Mouse (Mus musculus): ENCODE measurements around the gene Phyhipl.

Gene Phyhipl

DNA sequence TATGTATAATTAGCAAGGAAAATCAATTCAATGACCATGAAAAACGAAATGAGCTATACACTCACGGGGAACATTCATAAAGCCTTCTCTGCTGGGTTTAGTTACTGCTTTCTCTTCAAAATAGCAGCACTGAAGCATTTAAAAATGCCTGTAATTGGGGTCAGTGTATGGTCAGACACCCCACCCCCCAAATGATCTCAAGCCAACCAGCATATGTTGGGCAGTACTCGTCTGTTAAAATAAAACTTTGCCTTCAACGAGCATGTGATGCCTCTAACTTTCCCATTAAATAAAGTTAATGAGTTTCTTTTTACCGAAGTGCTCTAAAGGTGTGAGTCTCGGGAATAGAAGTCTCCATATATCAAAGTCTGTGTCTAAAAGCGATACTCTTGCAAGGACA is at the start of gene Phyhipl:
Gene Phyhipl (minus strand): TSS at position 138 of the 400 bp plus-strand sequence.
- no peak for DNase-seq (ENCODE audit: low read depth in 1 of 2, low spot score in 2 of 2)

DNA sequence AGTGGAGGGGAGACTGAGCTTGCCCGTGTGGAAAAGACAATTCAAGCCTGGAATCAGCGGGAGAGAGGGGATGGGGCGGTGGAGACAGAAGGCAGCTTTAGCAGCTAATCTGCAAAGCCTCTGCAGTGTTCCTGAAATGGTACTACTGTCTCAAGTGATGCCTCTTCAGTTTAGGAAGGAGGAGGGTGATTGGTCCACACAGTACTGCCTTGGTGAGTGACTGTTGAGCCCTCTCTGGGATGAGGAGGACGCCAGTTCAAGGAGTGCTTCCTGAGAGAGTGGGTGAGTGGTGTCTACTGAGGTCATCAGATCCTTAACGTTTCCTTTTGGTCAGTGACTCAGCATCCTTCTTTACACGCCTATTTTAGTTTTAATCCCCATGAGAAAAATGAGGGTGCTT is 47.4 kb upstream of the Phyhipl start:
- no peak for DNase-seq (ENCODE audit: low read depth in 1 of 2, low spot score in 2 of 2)

DNA sequence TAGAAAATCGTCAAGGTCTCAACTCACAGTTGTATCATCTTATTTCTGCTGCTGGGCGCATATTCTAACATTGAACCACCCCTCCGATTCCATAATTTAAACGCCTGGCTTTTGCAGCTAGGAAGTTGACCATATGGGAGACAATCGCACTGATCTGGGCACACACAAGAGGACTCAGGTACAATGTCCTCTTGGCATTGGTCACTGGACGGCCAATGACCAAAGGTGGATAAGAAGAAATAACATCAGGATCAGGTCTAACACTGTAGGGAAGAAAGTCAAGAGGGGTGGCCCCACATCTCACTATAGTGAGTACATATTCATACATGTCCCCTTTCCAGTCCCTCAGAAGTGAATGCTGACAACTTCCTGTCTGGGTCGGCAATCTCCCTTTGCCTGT is 43.8 kb upstream of the Phyhipl start:
- no peak for DNase-seq (ENCODE audit: low read depth in 1 of 2, low spot score in 2 of 2)

DNA sequence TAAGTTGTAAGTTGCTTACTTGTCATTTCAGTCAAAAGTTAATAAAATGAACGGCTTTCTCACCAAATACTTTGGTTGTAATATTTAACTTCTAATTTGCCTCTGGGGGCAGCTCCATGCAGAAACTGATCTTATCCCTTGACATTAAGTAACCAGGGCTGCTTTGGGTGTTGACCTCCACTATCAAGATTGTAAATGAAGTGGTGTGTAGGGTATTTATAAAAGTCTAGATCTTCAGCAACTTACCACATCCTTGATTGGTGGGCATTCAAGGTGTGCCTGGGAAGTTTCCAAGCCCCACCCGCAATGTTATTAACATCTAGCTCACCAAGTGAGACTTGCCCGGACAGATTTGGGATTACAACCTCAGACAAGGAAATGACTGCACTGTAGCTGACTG is 42.2 kb upstream of the Phyhipl start:
- DNase-seq (ENCODE audit: low read depth in 1 of 2, low spot score in 2 of 2), result no peak

DNA sequence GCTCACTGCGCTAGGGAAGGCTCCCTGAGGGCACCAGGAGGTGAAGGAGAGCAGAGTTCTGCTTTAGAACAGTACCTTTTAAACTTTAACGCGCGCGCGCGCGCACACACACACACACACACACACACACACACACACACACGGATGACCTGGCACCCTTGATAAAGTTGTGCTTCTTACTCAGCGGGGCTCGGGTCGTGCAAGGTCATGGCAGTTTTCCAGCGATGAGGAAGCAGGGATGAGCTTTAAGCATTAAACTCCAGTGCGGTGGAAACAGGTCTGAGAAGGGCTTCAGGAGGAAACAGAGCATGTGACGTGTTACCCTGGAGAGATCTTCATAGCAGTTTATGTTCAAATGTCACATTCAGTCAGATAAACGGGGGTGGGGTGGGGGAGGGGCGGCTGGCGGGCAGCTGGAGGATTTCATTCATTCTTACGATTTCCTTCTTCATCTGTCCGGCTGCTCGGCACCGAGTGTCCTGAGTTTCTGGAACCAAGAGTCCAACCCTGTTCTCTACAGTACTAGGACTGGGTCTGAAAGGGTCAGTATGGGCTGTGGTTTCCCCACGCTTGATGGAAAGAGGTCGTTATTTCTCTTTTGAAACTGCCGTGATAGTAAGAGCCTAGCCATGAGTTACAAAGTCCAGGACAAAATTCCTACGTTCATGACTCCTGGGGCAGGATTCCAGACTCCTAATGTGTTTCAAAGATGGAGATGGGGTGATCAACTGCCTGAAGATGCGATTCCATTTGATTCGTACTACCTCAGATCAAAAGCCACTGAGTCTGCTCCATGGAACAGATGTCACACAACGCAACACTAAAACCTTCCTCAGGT is 41.2 kb upstream of the Phyhipl start:
- DNase-seq (ENCODE audit: low read depth in 1 of 2, low spot score in 2 of 2), result no peak

DNA sequence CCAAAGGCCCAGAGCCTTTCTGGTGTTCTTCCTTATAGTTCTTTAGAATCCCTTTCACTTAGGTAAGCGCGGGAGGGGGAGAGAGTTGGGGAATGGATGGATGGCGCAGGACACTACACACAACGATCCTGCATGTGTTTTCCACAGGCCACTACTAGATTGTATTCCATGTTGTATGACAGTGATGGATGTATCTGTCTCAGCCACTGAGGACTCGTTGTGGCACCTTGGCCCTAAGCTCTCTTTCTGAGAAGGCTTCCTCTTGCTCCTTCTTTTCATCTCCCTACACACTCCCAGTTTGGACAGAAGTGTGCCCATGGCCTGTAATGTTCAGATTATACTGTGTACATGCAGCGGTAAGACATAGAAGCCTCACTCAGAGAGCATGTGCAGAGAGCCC is 33.6 kb upstream of the Phyhipl start:
- no peak for DNase-seq (ENCODE audit: low read depth in 1 of 2, low spot score in 2 of 2)

DNA sequence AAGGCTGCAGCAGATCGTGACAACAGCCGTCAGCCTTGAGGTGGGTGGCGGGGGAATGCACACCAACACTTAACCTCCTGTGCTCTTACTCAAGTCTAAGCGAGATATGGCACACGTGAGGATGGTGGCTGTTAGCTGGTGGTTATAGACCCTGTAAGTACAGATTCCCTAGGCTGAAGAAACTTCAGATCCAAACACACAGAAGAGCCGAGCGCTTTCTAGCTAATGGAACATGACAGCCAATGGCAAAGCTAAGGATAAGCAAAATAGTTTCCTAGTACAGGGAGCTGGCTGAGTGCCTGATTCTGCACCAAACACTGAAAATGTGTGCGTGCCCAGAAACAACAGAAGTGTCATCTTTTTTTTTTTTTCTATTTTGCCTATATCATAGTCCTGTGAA is 33.1 kb upstream of the Phyhipl start:
- no peak for DNase-seq (ENCODE audit: low read depth in 1 of 2, low spot score in 2 of 2)

DNA sequence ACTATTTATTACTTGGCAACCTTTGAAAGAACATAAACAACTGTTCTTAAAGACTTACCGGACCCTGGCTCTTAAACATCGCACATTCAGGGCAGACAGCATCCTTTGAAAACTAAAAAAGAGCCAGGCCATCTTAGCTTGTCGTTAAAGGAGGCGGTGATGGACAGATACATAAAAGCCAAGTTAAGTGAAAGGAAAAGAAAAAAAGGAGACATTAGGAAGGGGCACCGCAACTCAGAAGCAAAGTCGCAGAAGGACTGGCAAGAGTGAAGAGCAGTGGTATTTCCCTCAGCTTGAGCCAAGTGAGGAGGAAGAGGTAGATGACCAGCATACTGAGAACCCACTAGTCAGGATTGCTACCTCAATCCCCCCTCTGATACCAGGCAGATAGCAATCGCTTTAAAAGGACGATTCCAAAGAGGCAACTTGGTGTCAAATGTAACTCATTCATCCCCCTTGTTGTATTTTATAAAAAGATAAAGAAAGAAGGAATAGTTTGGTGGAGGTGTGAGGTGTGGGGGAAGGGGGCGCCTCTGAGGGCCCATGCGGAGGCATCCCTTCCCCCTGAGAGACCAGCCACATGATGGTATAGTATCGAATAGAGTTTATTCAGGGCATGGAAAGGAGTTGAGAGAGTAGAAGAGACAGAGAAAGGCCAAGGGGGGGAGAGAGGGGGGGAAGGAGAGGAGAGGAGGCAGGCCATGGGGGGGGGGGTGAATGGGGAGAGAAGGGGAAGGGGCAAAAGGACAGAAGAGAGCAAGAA is 31.4 kb upstream of the Phyhipl start:
- DNase-seq (ENCODE audit: low read depth in 1 of 2, low spot score in 2 of 2), result no peak

DNA sequence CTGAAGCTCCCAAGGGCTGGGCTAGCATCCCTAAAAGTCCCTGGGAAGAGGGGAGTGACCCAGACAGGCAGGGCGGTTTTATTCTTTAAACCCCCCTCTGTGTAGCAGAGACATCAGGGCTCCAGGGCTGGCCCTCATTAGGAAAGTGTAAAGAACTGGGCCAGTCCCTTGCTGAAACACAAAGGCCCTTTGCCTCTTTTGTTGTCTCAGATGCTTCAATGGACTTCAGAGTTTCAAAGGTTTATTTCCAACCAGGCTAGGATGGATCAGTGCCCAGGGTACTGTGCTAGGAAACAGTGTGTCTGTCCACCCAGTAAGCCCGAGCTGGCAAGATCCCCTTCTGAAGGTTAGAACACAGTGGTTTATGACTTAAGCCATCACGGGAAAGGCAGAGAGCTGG is 30.7 kb upstream of the Phyhipl start:
- no peak for DNase-seq (ENCODE audit: low read depth in 1 of 2, low spot score in 2 of 2)

DNA sequence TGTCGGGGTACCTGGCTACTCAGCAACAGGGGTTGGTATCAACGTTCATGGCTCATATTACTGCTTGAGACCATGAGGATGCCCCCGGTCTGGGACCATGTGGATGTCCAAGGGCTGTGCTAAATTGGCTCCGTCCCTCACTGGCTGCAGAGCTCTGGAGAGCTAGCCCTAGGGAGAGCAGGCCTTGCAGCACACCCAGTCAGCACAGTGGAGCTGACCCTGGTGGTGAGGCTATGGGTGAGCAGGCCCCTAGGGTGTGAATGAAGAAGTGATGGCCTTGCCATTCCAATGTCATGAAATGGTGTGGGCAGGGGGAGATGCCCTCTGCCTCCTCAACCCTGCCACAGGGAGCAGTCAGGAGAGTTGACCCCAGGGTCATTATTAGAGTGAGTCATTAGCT is 27.7 kb upstream of the Phyhipl start:
- DNase-seq (ENCODE audit: low read depth in 1 of 2, low spot score in 2 of 2), result no peak

DNA sequence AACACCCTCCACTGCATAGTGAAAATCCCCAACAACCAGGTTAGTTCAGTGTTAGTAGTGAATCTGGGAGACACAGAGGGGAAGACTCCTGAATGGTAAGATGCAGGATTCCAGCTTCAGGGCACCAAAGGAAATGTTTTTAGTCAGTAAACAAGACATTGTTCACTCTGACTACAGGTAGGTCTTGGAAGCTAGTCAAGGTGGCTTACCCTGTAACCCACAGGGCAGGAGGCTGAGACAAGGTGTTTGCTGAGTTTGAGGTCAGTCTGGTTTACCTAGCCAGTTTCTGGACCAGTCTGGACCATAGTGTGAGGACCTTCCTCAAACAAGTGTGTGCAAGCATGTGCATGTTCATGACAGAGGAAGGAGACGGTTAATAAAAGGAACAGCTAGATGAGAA is 22.2 kb upstream of the Phyhipl start:
- no peak for DNase-seq (ENCODE audit: low read depth in 1 of 2, low spot score in 2 of 2)

DNA sequence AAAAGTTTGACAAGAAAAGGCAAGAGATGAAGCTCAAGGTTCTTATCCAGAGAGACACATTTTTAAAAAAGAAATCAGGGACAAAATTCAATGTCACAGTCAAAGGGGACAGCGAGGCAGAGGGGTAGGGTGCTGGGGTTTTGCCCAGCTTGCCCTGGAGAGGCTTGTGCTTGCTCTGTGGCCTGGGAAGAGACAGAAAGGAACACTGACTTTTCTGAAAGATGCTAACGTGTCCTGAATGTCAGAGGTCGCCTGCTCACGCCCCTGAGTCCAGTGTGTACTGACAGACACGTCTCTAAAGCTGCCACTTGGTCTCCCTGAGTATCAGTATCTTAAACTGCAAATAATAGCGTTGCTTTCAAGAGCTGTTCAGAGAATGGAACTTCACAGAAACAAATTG is 507 bp upstream of the Phyhipl start:
- DNase-seq (ENCODE audit: low read depth in 1 of 2, low spot score in 2 of 2), result no peak

DNA sequence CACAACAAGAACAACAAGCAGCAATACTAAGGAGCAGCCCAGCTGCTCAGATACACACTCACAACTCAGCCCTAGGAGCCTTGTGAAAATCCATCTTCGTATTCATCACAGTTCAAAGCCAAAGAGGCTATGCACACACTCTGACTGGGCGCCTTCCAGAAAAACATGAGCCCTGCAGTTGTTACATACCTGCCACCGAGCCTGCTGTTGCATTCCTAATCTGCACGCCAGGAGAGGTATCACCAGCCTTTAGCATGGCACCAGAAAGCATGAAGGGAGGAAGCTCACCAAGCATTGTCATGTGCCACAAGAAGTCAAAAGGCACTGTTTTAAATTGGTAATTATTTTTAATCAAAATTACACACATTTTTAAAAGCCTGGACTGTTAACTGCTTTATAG is 1.1 kb downstream of the Phyhipl start:
- no peak for DNase-seq (ENCODE audit: low read depth in 1 of 2, low spot score in 2 of 2)

DNA sequence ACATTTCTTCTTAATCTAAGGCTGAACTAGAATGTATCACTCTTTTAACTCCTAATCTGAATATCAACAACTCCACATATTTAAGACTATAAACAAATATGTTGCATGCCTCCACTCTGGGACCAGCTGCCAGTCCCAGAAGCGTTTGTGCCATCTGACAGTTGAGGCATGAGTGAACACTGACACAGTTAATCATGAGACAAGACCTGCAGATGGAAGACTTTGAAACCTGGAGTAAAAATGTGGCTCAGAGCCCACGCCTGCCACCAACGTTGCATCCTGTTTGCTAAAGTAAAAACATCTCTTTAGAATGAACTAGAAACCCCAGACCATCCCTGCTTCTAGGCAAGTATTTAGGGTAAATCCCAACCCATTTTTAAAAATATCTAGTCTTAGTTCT is 1.6 kb downstream of the Phyhipl start:
- no peak for DNase-seq (ENCODE audit: low read depth in 1 of 2, low spot score in 2 of 2)

DNA sequence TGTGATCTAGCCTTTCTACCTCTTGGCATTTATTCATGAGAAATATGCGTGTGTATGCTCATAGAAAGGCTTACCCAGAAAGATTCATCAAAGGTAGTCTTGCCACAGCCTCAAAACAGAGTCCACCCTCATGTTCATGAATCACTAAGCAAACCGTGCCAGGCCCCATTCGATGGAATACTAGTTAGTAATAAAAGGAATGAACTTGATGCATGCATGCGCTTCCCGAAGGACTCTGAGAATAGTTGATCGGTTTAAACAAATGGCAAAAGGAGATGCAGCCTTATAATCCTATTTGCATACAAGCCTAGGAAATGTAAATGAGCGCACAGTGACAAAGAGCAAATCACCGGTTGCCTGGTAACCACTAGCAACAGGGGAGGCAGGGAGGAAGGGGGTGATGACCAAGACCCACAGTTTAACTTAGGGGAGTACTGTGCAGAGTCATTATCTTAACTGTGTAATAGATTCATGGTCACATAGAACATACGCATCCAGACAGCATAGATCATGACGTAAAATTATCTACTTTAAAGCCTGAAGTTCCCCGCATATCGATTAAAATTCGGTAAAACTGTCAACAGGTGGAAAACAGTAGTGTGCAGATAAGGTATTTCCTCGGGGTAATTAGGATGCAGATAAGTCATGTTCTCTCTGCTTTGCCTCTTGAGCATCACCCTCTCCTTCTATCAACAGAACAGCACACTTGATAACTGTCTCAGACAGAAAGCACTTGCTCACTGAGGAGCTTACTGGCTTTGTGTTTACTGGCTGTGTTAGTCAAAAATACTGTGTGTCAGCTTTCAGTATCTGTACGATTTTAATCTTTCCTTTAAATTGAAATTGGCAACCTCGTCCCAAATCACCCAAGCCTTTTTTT is 3.8 kb downstream of the Phyhipl start:
- DNase-seq (ENCODE audit: low read depth in 1 of 2, low spot score in 2 of 2), result no peak

DNA sequence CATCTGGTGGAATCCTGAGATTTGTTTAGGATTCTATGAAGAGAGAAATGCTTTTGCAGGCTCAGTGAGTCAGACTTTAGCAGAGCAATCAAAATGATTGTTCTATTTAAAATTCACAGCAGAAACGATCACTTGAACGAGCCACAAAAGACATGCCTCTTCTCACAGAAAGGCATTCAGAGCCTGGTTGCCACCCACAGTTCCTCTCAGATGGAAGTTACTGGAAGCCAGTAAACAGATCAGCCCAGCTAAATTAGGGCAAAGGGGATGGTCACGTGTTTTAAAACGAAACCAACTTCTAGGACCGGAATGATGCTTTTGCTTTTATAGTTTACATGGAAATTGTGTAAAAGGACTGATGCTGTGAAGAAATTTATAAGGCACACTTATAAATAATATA is 6.9 kb downstream of the Phyhipl start:
- no peak for DNase-seq (ENCODE audit: low read depth in 1 of 2, low spot score in 2 of 2)

DNA sequence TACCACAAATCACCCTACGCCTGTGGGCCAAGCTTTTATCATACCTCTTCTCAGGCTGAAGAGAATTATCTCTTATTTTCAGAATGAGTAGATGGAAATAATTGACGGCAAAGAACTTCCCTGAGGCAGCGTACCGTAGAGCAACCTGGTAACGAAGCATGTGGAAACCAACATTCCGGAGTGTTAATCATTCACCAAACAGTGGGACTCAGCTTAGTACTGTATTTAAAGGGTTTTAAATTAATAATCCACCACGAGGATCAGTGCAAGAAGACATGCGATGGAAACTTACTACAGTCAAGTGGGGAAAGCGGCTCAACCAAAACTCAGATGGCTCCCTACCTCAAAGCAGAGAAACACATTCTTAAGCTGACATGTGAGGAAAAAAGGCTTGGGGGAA is 12.6 kb downstream of the Phyhipl start:
- DNase-seq (ENCODE audit: low read depth in 1 of 2, low spot score in 2 of 2), result no peak

DNA sequence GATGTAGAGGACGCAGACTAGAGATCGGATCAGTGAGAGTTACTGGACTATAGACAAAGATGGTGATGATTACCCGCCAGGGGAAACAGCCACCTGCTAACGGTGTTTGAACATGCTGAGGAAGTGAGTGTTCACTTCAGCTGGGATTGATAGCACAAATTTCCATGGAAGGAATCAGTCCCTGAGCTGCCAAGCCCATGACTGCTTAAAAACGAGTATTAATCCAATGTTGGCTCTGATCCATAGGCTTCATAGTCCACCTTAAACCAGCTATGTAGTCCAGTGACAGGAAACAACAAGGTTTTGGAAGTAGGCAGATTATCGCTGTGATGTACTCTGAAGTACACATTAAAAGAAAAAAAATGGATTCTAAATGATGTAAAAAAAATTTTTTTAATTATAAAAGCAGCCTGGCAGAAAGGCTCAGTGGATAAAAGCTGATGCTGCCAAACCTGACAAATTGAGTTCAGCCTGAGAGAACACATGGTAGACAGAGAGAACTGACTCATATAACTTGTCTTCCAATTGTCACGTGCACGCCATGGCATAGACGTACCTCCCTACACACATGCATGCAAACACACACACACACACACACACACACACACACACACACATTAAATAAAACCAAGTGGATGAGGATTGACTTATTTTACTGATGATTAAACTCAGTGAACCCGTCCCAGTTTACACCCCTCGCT is 14.7 kb downstream of the Phyhipl start:
- no peak for DNase-seq (ENCODE audit: low read depth in 1 of 2, low spot score in 2 of 2)

DNA sequence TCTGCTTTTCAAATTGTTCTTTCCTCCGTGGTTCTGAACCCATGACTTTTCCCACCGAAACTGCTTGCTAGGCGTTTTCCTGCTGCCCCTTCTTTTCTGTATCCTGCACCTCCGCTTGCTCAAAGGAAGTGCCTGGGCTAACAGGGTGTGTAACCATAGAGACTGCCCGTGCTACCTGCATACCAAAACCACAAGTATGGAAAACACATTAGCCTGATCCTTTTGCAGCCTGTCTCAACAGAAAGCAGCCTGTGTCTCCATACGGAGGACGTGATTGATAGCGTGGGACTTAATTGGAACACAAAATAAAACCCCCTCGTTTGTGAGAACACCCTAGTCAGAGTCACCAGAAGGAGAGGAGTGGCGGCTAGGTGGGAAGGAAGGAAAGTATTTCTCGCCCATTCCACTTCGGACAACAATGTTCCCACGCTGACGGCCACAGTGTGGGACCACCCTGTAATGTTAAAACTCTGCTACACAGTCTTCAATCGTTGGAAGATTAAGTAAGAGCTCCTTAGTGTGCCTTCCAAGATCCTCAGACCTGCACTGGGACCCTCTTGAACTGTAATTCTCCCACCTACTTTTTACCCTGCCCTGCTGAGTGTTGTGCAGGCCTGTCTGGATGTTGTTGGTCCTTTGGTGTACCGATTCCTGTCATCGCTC is 15.6 kb downstream of the Phyhipl start:
- DNase-seq (ENCODE audit: low read depth in 1 of 2, low spot score in 2 of 2), result no peak

DNA sequence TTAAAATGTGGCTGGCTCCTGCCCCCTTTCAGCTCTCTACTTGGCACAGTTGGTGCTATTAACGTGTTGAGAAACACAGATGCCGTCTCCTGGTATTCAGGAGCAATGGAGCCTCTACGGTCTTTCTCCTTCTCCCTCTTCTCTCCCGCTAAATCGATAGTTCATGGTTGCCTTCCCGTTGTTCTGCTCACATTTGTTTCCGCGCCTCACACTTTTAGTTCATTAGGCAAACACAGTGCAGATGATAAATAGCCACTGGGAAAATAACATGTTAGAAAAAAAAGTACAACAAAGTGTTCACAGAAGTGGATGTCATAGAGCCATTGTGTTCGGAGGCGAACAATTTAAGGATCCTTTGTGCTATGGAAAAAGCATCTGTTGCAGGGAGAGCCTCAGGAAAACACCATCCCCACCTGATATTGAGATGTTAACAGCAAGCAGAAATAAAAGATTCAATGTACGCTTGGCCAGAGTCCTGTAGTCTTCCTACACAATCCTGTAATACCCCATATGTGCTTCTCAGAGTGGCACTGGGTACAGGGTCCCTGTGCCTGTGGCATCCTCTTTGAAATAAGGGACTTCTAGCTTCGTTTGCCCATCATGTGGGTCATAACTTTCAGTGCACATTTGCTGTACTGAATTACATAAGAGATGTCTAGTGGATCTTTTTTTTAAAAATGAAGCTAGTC is 18.0 kb downstream of the Phyhipl start:
- DNase-seq (ENCODE audit: low read depth in 1 of 2, low spot score in 2 of 2), result no peak
